Mouse (Mus musculus) embryonic fibroblast, embryonic 13.5 days (primary cell): ENCODE measurements around the gene Mrap.

Experiments
- CTCF ChIP-seq: IDR thresholded peaks from 2 replicates; pipeline ENCODE4 v1.5.1; 2011; ENCODE audit warnings: mild to moderate bottlenecking, control low read depth, low read length, moderate library complexity, borderline replicate concordance; ENCODE audit not compliant: insufficient read depth
- POLR2A ChIP-seq: IDR thresholded peaks from 2 replicates; pipeline ENCODE4 v1.6.1; 2011; ENCODE audit warnings: low read depth, mild to moderate bottlenecking, control low read depth, low read length, moderate library complexity

DNA sequence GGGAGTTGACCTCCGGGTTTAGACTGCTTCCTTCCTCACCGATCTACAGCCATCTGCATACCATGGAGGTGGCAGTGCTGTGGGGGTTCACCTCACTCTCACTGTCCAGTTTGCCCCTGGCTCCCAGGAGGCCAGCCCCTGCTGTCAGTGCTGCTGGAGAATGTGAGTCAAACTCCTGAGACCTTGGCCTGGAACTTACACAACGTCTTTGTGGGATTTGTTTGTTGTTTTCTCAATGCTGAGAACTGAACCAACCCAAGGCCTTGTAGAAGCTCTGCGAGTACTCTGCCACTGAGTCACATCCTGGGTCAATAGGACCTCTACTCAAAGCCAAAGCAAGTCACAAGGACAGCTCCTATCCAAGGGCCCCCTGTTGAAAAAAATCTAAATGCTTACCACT, 2.4 kb upstream of the Mrap start:
- no peak for TF ChIP-seq POLR2A
- TF ChIP-seq CTCF = no peak
